Mouse (Mus musculus) embryonic stem cell, embryonic (primary cell): ENCODE measurements around the gene Adamts13.

ENCODE experiments used
- CTCF ChIA-PET, 4 experiments: fragments of 300-600 bp in 2 of 4; fragments of 350-600 bp in 2 of 4; sonication (Branson Sonifier 250); formaldehyde crosslinking; loops; one replicate each; lab custom pipeline; 2022; ENCODE audit warnings: inconsistent platforms in 2 of 4; lab: Charles Lee
- POLR2A ChIA-PET, 4 experiments: fragments of 300-600 bp in 2 of 4; fragments of 350-600 bp in 2 of 4; sonication (Branson Sonifier 250); formaldehyde crosslinking; loops; one replicate each; lab custom pipeline; 2022; ENCODE audit warnings: antibody characterized with exemption in 4 of 4, inconsistent platforms in 1 of 4; lab: Charles Lee

Adamts13 gene

GRCm38 (mm10) chr2:26973116-26973515, at the start of gene Adamts13:
Adamts13 (plus strand) TSS chr2:26973416.
- POLR2A ChIA-PET = interaction anchor here in 2 of 4 experiments (1.4 to 1.6 kb wide), 2 partner anchors 9 to 37 kb away, joined by 3 read pairs; no protein-coding TSS in a partner anchor
- CTCF ChIA-PET = interaction anchor here in 2 of 4 experiments (0.5 to 1.6 kb wide), 2 partner anchors 65 kb away, joined by 6 to 8 read pairs; no protein-coding TSS in a partner anchor

DNA sequence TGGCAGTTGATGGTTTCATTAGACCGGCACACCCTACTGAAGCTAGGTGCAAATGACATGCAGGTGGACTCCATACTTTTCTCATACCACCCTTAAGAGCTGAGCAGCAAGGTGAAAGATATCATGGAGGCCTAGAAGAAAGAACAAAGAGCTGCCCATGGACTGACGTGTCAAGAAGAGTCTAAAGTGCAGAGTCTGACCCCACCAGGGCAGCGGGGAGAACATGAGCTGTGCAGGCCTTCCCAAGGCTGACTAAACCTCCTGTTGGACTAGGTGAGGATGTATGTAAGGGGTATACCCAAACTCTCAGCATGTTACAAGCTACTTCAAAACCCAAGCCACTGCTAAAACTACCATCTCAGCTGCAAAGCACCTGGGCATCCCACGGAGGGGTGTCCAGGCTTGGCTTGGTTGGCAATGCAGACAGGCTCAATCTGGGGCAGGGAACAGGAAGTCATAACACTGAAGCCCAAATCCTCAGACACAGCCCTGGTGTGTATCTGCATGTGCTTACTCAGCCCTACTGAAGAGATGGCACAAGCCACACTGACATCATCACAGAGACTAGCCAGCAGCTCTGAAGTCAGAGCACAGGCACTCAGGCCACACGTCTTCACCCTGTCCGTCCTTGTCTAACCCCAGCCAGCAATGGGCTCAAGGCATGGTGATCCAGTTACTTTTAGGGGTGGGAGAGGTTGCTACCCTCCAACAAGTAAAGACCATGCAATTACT, 45.3 kb upstream of the Adamts13 start:
- ChIA-PET POLR2A (interaction anchor here in 3 of 4 experiments (0.7 to 13.6 kb wide), 12 partner anchors 9 to 111 kb away, joined by 3 to 251 read pairs (median 10); partner anchors contain the start of genes Surf1 (in 2 of the 3), Surf2 (in 2 of the 3), Surf6 (in 2 of the 3) and Med22 (in 1 of the 3)), CTCF (no interaction called here)

DNA sequence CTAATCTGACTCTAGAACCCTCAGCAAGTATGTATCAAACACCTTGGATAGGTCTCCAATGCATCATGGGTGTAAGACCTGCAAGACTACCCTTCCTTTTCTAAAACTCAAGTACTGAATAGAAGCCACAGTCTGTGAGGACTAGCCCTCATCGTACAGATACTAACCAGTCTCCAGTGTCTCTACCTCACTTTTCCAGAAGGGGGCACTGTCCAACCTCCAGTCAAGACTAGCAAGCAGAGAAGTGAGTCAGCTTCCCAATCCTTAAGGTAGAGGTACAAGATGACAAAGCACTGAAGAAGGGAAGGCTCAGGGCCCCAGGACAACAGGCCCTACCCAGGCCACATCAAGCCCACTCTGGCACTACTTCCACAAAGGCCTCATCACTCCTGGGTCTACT, 42.8 kb upstream of the Adamts13 start:
- CTCF ChIA-PET = interaction anchor here (0.6 to 2.2 kb wide), 27 partner anchors 9 to 1408 kb away, joined by 3 to 15 read pairs (median 4); partner anchors contain the start of genes Surf1 (in 2 of the 4), Surf2 (in 1 of the 4) and Surf6 (in 1 of the 4)

GRCm38 (mm10) chr2:26932473-26933303, 40.5 kb upstream of the Adamts13 start:
- ChIA-PET POLR2A (interaction anchor here (0.5 to 4.9 kb wide), 51 partner anchors 8 to 793 kb away, joined by 3 to 97 read pairs (median 3); partner anchors contain the start of genes Surf6 (in 4 of the 4), Surf1 (in 2 of the 4), Surf2 (in 2 of the 4) and Qsox2 (in 1 of the 4)), CTCF (interaction anchor here (0.6 to 1.8 kb wide), 6 partner anchors 17 to 106 kb away, joined by 3 to 5 read pairs (median 4); partner anchors contain the start of gene Surf6 (in 1 of the 4))

More for the DNA sequence above, 42.8 kb upstream of the Adamts13 start:
- POLR2A ChIA-PET = interaction anchor here in 3 of 4 experiments (0.6 to 4.9 kb wide), 29 partner anchors 8 to 326 kb away, joined by 3 to 97 read pairs (median 6); partner anchors contain the start of genes Surf1 (in 3 of the 3), Surf2 (in 3 of the 3), Med22 (in 2 of the 3) and Rpl7a (in 2 of the 3)

DNA sequence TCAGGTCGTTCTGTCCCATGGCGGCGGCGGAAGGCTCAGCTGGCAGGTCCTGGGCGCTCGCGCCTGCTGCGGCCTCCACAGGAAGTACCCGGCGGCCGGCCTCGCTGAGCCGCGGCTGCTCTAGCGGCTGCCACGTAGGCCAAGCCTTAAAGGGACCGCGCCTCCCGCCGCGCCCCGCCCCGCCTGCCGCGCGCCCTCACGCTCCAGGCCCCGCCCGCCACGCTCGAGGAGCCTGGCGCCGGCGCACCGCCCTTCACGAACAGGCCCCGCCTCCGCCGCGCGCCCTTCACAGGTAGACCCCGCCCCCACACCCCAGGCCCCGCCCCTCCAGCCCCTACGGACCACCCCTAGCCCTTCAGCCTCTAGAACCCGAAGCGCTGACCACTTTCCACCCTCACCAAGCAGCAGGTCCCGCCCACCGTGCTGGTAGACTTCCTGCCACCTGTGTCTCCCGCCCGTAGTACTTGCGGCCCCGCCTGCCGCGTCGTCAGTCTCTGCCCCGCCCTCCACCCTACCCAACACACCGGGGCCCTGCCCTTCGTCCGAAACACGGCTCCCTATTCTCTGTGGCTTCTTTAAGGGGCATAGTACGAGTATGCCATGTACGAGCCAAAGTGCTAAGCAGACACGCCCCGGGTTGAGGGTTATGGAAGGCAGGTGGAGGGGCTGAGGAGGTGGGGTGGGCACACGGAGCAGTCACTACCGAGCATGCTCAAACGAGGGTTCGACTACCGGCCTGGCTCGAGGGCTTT, 39.7 kb upstream of the Adamts13 start, which contains the start of the genes Surf4 and Stkld1:
Gene Surf4 (minus strand): TSS at position 625 of the 752 bp plus-strand sequence.
Gene Stkld1 (plus strand): TSS at position 744 of the 752 bp plus-strand sequence.
- ChIA-PET POLR2A (interaction anchor here (0.5 to 4.9 kb wide), 41 partner anchors 8 to 793 kb away, joined by 3 to 97 read pairs (median 4); partner anchors contain the start of genes Surf6 (in 3 of the 4), Surf1 (in 2 of the 4), Surf2 (in 2 of the 4) and Qsox2 (in 1 of the 4)), CTCF (interaction anchor here in 3 of 4 experiments (0.6 to 1.8 kb wide), 5 partner anchors 15 to 106 kb away, joined by 3 to 5 read pairs (median 3); partner anchors contain the start of gene Surf6 (in 1 of the 3))

GRCm38 (mm10) chr2:26935286-26935685, 37.9 kb upstream of the Adamts13 start:
- POLR2A ChIA-PET = interaction anchor here in 2 of 4 experiments (1.0 to 4.8 kb wide), 16 partner anchors 10 to 490 kb away, joined by 3 to 34 read pairs (median 4); partner anchors contain the start of genes Surf6 (in 2 of the 2), Sec16a (in 1 of the 2), Surf1 (in 1 of the 2) and Surf2 (in 1 of the 2)
- CTCF ChIA-PET = no interaction called here

- ChIA-PET CTCF (interaction anchor here in 1 of 4 experiments (0.9 kb wide), 1 partner anchor 21 kb away, joined by 3 read pairs; no protein-coding TSS in a partner anchor), POLR2A (interaction anchor here in 1 of 4 experiments (0.9 to 1.0 kb wide), 3 partner anchors 13 to 300 kb away, joined by 3 to 4 read pairs (median 3); partner anchors contain the start of gene Surf6)
Measured at GRCm38 (mm10) chr2:26936425-26936824, 36.8 kb upstream of the Adamts13 start.

DNA sequence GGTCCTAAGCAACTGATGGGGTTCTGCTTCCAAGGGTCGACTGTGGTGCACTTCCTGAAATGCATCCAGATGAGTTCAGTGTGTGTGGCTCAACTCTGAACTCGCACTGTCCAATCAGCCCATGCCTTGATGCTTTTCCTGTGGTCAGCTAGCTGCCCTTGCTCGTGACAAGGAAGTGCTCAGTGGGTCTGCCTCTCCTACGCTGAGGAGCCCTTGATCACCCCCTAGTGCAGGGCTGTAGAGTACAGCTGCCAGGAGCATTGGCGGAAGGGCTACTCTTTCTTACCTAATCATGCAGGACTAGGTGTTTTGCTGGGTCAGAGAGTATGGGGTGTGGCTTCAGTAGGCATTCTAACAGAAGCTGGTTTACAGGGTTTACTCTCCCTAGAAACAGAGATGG, 31.7 kb upstream of the Adamts13 start:
- ChIA-PET POLR2A (interaction anchor here in 3 of 4 experiments (0.9 to 2.6 kb wide), 7 partner anchors 9 to 49 kb away, joined by 3 to 9 read pairs (median 4); no protein-coding TSS in a partner anchor), CTCF (interaction anchor here in 1 of 4 experiments (1.5 to 1.9 kb wide), 2 partner anchors 12 to 86 kb away, joined by 4 to 6 read pairs; partner anchors contain the start of gene Slc2a6)

DNA sequence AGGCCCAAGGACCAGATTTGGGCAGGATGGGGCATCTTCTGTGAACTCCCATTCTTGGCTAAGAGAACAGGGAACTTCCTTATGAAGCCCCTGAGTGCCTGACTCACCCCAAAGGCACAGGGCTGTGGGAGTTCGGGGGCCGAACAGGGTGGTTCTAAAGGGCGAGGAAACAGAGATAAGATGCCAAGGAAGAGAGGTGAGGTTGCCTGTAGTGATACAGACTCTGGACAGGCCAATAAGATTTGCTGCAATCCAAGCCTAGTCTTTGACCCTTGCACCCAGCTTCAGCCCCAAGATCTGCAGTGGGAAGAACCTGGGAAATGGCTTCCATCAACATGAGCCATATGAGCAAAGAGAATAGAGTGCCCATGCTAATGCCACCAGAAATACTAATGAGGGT, 30.0 kb upstream of the Adamts13 start:
- CTCF ChIA-PET = no interaction called here
- POLR2A ChIA-PET = no interaction called here

DNA sequence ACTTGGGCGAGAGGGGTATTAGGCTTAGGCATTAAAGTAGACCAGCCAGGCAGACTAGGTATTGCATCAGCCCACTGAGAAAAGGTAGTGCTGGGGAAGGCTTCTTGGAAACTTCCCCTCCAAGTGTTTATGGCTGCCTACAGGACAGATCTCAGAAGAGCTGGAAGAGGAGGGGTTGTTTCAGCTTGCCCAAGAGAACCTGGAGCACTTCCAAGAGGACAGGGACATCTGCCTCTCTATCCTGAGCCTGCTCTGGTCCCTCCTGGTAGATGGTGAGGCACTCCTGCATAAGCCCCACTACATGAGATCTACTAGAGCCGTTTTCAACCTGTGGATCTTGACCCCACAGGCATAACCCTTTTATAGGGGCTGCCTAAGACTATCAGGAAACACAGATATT, 22.8 kb upstream of the Adamts13 start:
- POLR2A ChIA-PET = interaction anchor here in 1 of 4 experiments (1.3 to 2.5 kb wide), 2 partner anchors 14 to 18 kb away, joined by 3 to 8 read pairs; no protein-coding TSS in a partner anchor
- CTCF ChIA-PET = no interaction called here

GRCm38 (mm10) chr2:26951346-26951905, 21.8 kb upstream of the Adamts13 start:
- ChIA-PET CTCF (interaction anchor here in 1 of 4 experiments (0.7 kb wide), 1 partner anchor 1312 kb away, joined by 6 read pairs; no protein-coding TSS in a partner anchor), POLR2A (interaction anchor here in 2 of 4 experiments (0.6 to 2.5 kb wide), 7 partner anchors 10 to 347 kb away, joined by 3 to 8 read pairs (median 3); partner anchors contain the start of genes Agpat2 (in 1 of the 2) and Surf6 (in 1 of the 2))

DNA sequence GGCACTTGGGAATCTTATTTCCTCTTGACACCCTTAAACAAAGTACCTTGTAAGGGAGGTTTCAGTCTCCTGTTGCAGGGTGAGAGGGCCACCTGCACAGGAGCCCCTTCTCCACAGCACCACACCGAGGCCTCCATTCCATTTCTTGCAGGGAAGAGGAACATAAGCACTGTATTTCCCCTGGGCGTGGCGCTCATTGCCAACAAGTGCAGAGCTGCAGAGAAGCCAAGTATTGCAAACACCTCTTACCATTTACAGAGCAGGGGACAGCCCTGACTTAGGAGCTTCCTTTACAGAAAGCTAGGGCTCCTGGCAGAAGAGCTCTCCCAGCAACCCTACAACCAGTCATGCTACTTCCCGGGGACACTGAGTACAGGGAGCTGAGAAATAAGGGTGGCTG, 21.0 kb upstream of the Adamts13 start:
- CTCF ChIA-PET = interaction anchor here in 1 of 4 experiments (0.7 kb wide), 1 partner anchor 1313 kb away, joined by 6 read pairs; no protein-coding TSS in a partner anchor
- POLR2A ChIA-PET = interaction anchor here (0.5 to 1.8 kb wide), 10 partner anchors 10 to 348 kb away, joined by 3 to 6 read pairs (median 3); partner anchors contain the start of genes Agpat2 (in 1 of the 4) and Surf6 (in 1 of the 4)

DNA sequence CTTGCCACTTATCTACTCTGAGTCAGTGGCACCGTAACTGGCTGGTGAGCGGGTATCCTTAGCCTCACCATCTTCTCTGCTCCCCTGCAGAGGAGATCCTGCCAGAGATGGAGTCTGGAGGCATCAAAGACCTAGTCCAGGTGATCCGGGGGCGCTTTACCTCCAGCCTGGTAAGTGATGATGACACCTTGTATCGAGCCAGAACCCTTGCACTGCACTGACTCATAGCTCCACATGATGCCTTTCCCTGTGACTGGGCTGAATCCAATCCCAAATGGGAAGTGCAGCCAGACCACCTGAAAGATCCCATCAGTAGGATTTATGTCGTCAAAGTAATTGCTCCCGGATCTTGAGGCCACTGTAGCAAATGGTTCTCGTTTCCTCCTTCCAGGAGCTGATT, 20.4 kb upstream of the Adamts13 start:
- ChIA-PET CTCF (no interaction called here), POLR2A (interaction anchor here in 3 of 4 experiments (0.7 to 1.8 kb wide), 6 partner anchors 11 to 50 kb away, joined by 3 to 6 read pairs (median 4); partner anchors contain the start of gene Surf6 (in 1 of the 3))

- ChIA-PET CTCF (no interaction called here), POLR2A (interaction anchor here in 1 of 4 experiments (0.8 to 1.3 kb wide), 4 partner anchors 9 to 319 kb away, joined by 3 to 4 read pairs (median 4); no protein-coding TSS in a partner anchor)
Measured at GRCm38 (mm10) chr2:26954735-26955395, 18.4 kb upstream of the Adamts13 start.
